Mouse (Mus musculus) spleen, postnatal 10 days (tissue): ENCODE measurements around the gene Bard1.
A peak's percentile ranks its signal among the peaks of the same experiment; 100 is the strongest.

Experiments used
- DNase-seq, 2 experiments: peaks; one replicate each; pipeline ENCODE4 v3.0.0; 2021 to 2022; ENCODE audit warnings: low spot score in 2 of 2

Gene Bard1

GRCm38 (mm10) chr1:71102344-71103173, at the start of gene Bard1:
TSS of gene Bard1 (minus strand) at chr1:71103146.
- peak; percentile 91 to 98 for DNase-seq

GRCm38 (mm10) chr1:71127171-71127570, 24.2 kb upstream of the Bard1 start:
- no peak for DNase-seq

- no peak for DNase-seq
Measured at GRCm38 (mm10) chr1:71118511-71118910, 15.6 kb upstream of the Bard1 start.

- no peak for DNase-seq
Measured at GRCm38 (mm10) chr1:71117253-71117652, 14.3 kb upstream of the Bard1 start.

GRCm38 (mm10) chr1:71115781-71116180, 12.8 kb upstream of the Bard1 start:
- DNase-seq: no peak

GRCm38 (mm10) chr1:71109858-71110257, 6.9 kb upstream of the Bard1 start:
- DNase-seq: no peak

- DNase-seq: no peak
Measured at GRCm38 (mm10) chr1:71106127-71106526, 3.2 kb upstream of the Bard1 start.

GRCm38 (mm10) chr1:71105724-71106123, 2.8 kb upstream of the Bard1 start:
- DNase-seq: no peak

- peak; percentile 37 to 50 for DNase-seq
Measured at GRCm38 (mm10) chr1:71103174-71103864, 373 bp upstream of the Bard1 start.

GRCm38 (mm10) chr1:71101369-71101970, 1.5 kb downstream of the Bard1 start:
- no peak for DNase-seq

GRCm38 (mm10) chr1:71100591-71101368, 2.2 kb downstream of the Bard1 start:
- no peak for DNase-seq

GRCm38 (mm10) chr1:71099945-71100515, 2.9 kb downstream of the Bard1 start:
- peak; percentile 26 to 32 for DNase-seq

- no peak for DNase-seq
Measured at GRCm38 (mm10) chr1:71096031-71096430, 6.9 kb downstream of the Bard1 start.

GRCm38 (mm10) chr1:71095211-71095805, 7.6 kb downstream of the Bard1 start:
- no peak for DNase-seq

GRCm38 (mm10) chr1:71075651-71076050, 27.3 kb downstream of the Bard1 start:
- DNase-seq: no peak

GRCm38 (mm10) chr1:71070771-71071170, 32.2 kb downstream of the Bard1 start:
- DNase-seq: no peak

- DNase-seq: no peak
Measured at GRCm38 (mm10) chr1:71068728-71069304, 34.1 kb downstream of the Bard1 start.

GRCm38 (mm10) chr1:71063885-71064492, 39.0 kb downstream of the Bard1 start:
- no peak for DNase-seq

- no peak for DNase-seq
Measured at GRCm38 (mm10) chr1:71056143-71056542, 46.8 kb downstream of the Bard1 start.

- no peak for DNase-seq
Measured at GRCm38 (mm10) chr1:71055454-71055853, 47.5 kb downstream of the Bard1 start.
